Mouse (Mus musculus): ENCODE data around the gene Nifk.
A peak's percentile ranks its signal among the peaks of the same experiment; 100 is the strongest.

The Nifk gene

DNA sequence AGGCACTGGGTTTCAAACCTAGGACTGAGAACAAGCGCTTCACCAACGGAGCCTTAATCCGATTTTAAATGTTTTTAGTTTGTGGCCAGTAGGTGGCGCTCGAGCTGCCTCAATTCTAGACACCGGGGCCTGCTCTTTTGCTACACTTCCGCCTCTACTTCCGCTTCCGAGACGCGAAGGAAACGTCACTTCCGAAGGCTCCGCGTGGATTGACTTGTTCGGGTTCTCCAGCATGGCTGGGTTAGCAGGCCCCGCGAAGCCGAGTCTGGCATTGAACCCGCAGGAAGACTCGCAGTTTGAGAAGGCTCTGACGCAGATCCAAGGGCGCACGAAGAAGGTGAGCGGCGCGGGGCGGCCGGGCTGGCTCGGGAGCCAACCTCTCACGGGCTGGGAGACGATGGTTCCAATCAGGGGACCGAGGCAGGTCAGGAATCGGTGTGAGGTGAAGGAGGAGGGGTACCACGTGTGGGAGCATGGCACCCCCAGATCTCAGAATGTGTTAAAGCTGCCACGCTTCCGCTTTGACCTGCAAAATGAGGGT lies at the start of gene Nifk:
Gene Nifk (plus strand): TSS at position 179 of the 541 bp plus-strand sequence.
- peak; percentile 90 to 94 for DNase-seq (ENCODE audit: low spot score in 2 of 2)

DNA sequence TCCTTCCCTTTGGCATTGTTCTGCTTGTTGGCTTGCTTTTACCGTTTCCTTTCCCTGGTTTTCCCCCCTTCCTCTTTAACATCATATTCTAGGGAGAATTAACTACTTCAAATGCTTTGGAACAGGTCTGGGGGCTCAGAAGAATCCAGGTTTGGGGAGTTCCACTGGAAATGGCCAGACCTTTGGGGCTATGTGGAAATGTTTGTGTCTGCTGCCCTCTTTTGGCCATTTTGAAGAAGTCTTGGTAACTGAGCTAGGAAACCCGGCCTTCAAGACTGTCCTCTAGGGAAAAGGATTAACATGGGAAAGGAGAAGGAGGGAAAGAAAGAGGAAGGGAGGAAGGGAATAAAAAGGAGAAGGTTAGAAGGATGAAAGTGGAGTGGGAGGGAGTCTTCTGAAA lies 46.5 kb upstream of the Nifk start:
- no peak for DNase-seq (ENCODE audit: low spot score in 2 of 2)

GRCm38 (mm10) chr1:118292291-118292690 lies 29.3 kb upstream of the Nifk start:
- DNase-seq (ENCODE audit: low spot score in 2 of 2): no peak

GRCm38 (mm10) chr1:118294192-118294591 lies 27.4 kb upstream of the Nifk start:
- DNase-seq (ENCODE audit: low spot score in 2 of 2): no peak

DNA sequence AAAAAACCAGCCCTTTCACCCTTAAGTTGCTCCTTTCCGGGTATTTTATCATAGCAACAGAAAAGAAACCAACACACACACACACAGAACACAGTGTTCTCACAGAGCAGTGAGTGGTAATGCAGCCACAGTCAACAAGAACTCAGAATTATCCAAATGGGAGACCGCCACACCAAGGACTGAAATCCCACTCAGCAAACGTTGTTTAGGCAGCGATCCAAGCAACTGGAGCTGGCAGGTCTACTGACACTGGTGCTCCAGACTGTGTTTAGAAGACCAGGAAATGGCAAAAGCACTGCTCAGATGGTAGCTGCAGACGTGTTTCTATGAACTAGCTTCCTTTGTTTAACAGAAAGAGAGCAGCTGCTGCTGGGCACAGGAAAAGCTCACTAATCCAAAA lies 26.8 kb upstream of the Nifk start:
- no peak for DNase-seq (ENCODE audit: low spot score in 2 of 2)

GRCm38 (mm10) chr1:118296673-118297072 lies 25.0 kb upstream of the Nifk start:
- DNase-seq (ENCODE audit: low spot score in 2 of 2): no peak

DNA sequence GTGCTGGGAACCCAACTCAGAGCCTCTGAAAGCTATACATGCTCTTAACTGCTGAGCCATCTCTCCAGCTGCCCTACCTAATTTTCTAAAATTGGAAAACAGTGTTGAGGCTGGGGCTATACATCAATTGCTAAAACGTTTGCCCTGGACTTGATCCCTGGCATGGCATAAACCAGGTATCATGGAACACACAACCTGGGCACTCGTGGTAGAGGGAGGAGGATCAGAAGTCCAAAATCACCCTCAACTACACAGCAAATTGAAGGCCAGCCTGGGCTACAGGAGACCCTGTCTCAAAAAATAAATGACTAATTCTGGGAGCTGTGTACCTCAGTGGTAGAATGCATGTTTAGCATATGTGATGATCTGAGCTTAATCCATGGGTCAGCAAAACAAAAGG lies 23.9 kb upstream of the Nifk start:
- no peak for DNase-seq (ENCODE audit: low spot score in 2 of 2)

- peak; percentile 80 to 83 for DNase-seq (ENCODE audit: low spot score in 2 of 2)
Observed at GRCm38 (mm10) chr1:118310780-118311621, 10.6 kb upstream of the Nifk start.

DNA sequence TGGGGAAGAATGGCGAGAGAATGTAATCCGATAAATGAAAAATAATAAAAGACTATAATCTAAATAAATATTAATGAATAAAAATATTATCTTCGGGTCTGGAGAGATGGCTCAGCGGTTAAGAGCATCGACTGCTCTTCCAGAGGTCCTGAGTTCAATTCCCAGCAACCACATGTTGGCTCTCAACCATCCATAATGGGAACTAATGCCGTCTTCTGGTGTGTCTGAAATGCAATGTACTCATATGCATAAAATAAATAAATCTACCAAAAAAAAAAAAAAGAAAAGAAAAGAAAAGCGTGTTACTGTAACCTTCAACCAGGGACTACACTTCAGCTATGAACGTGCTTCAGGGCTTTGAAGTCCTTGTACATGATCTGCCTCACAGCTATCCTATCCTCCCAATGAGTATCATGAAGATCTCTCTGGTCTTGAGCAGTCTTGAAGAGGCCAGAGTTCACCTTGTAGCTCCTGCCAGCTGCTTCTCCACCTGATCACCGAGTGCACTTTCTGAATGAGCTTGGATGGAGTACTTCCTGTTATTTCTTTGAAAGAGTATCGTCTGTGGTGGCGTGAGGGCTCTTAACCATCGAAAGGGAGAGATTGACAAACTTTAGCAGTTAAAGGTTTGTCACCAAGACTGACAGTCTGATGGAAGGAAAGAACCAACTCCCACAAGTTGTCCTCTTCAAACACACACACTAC lies 9.9 kb upstream of the Nifk start, which contains the start of gene Tsn:
Gene Tsn (minus strand): TSS at position 118 of the 705 bp plus-strand sequence.
- no peak for DNase-seq (ENCODE audit: low spot score in 2 of 2)

DNA sequence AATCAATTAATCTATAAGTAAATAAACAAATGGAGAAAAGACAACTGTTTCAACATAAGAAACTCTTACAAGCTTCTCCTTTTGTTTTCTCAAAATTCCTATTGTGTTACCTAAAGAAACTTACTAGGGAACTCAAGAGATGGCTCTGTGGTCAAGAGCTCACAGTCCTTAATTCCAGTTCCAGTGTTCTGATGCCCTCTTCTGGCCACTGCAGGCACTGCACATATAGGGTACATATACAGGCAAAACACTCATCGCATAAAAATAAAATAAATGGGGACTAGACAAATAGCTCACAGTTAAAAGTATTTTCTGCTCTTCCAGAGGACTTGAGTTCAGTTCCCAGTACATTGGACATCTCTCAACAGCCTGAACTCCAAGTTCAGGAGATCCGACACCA lies 943 bp upstream of the Nifk start:
- DNase-seq (ENCODE audit: low spot score in 2 of 2): peak in 1 of 2 experiments; percentile 18

- no peak for DNase-seq (ENCODE audit: low spot score in 2 of 2)
Observed at GRCm38 (mm10) chr1:118334749-118335713, 13.4 kb downstream of the Nifk start.

- no peak for DNase-seq (ENCODE audit: low spot score in 2 of 2)
Observed at GRCm38 (mm10) chr1:118335847-118336246, 14.2 kb downstream of the Nifk start.

- DNase-seq (ENCODE audit: low spot score in 2 of 2): no peak
Observed at GRCm38 (mm10) chr1:118337921-118338320, 16.3 kb downstream of the Nifk start.

DNA sequence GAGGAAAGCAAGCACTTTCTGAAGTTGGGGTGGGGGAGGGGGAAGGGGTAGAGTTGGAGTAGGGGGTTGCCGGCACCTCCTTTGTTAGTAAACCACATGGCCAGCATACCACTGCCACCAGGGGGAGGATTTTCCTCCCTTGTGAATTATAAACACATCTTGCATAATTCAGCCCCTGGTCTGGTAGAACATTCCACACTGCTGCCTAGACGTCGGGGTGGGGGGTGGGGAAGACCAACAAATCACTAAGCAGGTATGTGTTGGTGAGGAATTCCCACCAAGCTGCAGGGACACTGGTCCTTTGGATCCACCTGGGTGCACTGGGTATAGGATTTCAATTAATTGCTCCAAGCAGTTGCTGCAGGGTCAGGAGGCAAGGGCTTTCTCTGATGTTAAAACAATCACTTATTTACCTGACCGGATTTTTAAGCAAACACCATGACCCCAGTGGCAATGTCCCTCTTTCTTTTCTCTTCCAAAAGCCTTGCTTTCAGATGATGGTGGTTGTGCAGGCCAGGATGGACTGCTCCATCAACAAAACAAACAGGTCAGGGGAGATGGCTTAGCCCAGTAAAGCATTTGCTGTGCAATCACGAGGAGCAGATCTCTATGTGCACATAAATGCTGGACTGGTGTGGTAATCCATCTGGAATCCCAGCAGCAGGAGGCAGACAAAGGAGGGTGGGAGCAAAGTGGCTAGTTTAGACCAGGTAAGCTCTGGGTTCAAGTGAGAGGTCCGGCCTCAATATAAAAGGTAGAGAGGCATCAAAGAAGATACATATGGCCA lies 22.2 kb downstream of the Nifk start:
- DNase-seq (ENCODE audit: low spot score in 2 of 2): no peak

- DNase-seq (ENCODE audit: low spot score in 2 of 2): no peak
Observed at GRCm38 (mm10) chr1:118349922-118350321, 28.3 kb downstream of the Nifk start.

DNA sequence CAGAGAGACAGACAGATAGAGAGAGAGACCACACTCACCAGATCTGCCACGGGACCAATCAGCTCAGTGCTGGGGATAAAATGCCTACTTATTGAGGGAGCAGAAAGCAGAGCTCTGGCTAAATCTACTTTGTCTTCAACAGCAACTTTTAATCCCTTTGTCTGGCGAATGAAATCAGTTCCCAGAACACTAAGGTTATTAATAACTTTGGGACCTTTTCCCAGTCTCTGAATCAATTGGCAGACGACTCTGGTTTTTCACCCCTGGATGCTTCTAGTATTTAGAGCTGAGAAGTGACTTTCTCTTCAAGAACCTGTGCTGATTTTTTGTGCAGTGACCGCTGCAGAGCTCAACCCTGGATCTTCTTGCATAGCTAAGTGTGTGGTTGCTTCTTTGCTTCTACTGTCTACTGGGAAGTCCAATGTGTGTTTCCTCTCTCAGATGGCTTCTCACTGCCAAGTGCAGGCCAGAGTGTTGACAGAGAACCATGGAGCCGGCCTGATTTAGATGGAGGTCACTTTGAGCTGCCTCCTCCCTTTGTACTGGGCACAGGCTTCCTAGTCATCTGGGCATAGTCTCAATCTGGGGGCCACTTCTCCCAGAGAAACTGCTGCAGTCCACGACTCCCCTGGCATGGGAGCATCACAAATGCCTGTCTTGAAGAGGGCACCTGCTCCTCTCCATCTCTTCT lies 37.6 kb downstream of the Nifk start:
- no peak for DNase-seq (ENCODE audit: low spot score in 2 of 2)

GRCm38 (mm10) chr1:118367970-118368369 lies 46.3 kb downstream of the Nifk start:
- DNase-seq (ENCODE audit: low spot score in 2 of 2): peak; percentile 8 to 9

GRCm38 (mm10) chr1:118368721-118369461 lies 47.3 kb downstream of the Nifk start:
- no peak for DNase-seq (ENCODE audit: low spot score in 2 of 2)

GRCm38 (mm10) chr1:118377784-118378183 lies 56.1 kb downstream of the Nifk start:
- no peak for DNase-seq (ENCODE audit: low spot score in 2 of 2)

Data from spleen, postnatal 36 days (tissue).